Mouse (Mus musculus) erythroblast, adult 5-6 weeks (primary cell): ENCODE results near the gene Sik3. TPM values are rescaled to one million over a fixed set of nuclear protein-coding genes. Genes with fewer than 3 reads are reported as not detected.

Experiments used
- ATAC-seq: replicated peaks from 2 replicates; pipeline ENCODE4 v1.8.0; 2016; ENCODE audit warnings: moderate number of reproducible peaks, mild to moderate bottlenecking, moderate TSS enrichment, inconsistent platforms; ENCODE audit not compliant: poor library complexity, low FRiP score, severe bottlenecking
- total RNA-seq, 2 experiments: library from RNA; stranded (forward) in 1 of 2; stranded (reverse) in 1 of 2; fragments of 150-400 nt in 1 of 2; fragments of 200-764, 138-1000 nt in 1 of 2; gene quantifications; 2 replicates each; pipeline versions ENCODE4 v1.2.3 to v1.2.4; 2015 to 2017; ENCODE audit warnings: low replicate concordance in 2 of 2

The Sik3 gene
- total RNA-seq, 2 experiments from 2014 or later, result 2.5 to 9.4 TPM

DNA sequence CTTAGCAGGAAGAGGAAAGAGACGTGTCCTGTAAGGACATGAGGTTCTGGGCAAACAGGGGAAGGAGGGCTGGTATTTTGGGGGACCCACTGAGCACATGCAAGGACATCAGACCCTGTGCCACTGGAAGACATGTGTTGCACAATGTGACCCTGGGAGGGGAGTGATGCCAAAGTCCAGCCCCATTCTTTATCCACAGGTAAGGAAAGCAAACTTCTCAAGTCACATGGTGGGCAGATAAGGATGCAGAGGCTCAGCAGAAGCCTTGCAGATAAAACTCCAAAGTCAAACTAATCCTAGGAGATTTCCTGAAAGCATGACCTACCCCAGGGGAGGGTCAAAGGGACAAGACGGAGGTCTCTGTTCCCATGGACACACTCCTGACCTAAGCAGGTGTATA lies 229.2 kb downstream of the Sik3 start:
- no peak for ATAC-seq

DNA sequence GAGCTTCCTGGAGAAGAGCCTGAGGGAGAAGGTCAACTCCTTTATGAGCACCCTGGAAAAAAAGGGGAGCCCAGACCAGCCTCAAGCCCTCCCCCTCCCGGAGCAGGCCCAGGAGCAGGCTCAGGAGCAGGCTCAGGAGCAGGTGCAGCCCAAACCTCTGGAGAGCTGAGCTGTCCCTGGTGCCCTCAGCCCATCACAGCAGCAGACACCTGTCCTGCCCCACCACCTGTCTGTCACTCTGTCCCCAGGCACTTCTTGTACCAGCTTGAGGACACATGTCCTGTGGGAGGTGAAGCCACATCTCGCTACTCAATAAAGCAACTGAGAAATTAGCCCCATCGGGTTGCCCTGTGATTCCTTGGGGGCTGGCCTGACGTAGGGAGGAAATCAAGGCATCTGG lies 230.5 kb downstream of the Sik3 start:
- no peak for ATAC-seq

DNA sequence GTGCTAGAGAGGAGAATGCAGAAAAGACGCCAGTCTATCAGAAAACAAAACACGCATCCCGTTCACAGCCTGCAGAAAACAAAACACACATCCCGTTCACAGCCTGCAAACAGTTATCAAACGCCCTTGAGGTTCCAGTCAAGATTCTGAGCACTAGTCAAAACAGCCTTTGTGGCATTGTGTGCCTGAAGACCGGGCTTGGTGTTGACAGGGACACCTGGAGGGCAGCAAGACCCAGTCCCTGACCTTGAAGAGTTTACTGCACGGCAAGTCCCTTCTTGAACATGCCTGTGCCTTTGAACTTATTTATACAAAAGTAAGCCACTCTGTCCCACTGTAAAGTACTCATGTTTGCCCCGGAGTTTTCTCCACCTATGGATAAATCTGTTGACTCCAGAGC lies 231.0 kb downstream of the Sik3 start:
- ATAC-seq, result no peak

DNA sequence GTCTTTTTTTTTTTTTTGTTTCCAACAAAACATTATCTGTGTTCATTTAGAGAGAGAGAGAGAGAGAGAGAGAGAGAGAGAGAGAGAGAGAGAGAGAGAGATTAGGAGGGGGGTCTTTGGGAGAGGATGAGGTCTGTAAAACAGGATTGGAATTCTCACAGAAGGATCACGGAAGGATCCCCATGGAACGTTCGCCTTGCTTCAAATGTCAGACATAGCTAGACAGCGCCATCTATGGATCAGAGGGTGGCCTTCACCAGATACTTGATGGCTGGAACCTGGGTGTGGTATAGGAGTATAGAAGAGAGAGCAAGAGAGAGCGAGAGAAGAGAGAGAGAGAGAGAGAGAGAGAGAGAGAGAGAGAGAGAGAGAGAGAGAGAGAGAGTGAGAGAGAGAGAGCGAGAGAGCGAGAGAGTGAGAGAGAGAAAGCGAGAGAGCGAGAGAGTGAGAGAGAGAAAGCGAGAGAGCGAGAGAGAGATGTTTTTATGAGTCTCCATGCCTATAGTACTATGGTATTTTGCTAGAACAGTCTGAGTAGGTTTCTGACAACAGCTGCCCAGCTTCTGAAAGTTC lies 234.2 kb downstream of the Sik3 start:
- ATAC-seq, result no peak

DNA sequence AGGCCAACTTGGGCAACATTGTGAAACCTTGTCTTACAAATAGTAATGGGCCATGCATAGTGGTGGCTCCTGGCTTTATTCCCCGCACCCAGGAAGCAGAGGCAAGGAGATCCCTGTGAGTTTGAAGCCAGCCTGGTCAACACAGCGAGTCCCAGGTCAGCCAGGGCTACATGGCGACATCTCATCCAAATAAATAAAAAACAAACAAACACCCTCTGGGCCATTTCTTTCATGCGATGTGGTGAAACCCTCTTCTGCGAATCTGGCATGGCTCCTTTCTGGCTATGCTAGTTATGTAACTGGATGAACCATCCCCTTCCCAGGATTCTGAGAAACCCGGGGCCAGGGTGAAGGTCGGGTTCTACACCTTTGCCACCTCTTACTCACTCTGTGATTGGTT lies 243.6 kb downstream of the Sik3 start:
- no peak for ATAC-seq

DNA sequence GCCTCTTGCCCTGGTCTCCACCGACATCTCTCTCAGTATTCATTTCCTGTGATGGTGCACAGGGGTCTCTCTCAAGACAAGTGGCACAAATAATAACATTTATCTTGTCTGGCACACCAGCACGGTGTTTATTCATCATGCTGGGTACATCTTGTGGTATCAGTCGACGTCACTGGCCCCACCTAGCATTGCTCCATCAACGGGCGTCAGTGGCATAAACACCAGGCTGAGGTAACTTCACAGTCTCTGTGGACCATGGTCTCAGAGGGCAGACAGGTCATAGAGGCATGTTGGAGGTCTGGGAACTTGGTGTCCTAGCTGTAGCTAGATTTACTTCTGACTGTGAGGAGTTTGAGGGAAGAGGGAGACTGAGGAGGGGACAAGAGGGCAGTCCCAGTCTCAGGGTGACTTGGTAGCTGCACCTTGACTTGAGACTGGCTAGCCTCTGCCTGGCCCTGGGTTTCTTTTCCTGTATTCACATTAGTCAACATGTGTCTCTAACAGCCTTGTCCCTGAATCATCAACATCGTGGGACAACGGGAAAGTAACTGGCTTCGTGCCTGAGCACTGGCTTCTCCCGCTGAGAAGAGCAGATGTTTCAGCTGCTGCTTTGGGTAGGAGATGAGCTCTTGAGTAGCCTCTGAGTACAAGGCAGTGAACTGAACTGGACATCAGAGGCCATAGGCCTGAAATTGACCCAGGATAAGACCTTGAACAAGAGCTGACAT lies 244.2 kb downstream of the Sik3 start:
- no peak for ATAC-seq

DNA sequence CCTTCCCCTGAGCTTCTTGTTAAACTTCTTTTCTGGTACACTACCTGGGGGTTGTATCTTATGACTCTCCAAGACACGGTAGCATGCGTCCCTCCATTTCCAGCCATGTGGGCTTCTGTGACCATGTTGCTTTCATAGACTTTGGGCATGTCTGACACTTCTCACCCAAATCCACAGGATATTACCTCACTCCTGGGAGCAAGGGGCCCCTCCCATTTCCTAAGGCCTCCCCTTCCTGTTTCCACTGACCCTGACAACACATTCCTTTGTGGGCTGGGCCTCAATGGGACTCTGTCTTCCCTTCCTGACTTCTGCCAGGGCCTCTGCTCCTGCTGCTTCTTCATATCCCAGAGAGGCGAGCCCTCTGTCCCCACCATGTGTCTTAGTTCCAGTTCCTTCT lies 244.9 kb downstream of the Sik3 start:
- ATAC-seq, result no peak

DNA sequence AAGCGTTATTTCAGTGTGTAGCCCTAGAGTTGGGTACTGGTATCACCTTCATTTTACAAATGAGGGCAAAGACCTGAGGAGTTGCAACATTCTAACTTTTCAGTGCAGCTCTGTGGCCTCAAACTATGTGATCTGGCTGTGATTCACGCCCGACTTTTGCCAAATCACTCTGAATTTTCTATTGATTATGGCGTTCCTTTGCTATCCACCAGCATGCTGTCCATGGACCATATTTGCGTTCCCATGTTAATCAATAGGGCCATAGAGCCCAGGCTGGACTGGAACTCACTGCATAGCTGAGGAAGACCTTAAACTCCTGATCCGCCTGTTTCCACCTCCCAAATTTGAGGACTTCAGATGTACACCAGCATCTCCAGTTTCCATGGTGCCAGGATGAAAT lies 246.5 kb downstream of the Sik3 start:
- ATAC-seq, result no peak

DNA sequence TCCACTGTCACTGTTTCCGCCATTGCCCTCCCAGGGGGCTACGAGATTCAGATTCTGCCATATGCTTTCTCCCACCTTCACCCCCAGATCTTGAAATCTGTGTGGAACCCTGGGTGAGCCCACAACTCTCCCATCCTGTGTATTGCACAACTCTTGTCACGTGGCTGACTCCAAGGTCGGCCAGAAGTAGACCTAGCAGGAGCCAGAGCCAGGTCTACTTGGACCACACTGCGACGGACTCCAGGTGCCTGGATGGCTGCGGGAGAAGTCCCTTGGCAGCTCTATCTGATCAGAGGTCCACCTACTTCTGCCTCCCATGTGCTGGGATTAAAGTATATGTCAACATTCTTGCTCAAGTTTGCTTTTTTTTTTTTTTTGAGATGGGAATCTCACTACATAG lies 248.5 kb downstream of the Sik3 start:
- ATAC-seq, result no peak

DNA sequence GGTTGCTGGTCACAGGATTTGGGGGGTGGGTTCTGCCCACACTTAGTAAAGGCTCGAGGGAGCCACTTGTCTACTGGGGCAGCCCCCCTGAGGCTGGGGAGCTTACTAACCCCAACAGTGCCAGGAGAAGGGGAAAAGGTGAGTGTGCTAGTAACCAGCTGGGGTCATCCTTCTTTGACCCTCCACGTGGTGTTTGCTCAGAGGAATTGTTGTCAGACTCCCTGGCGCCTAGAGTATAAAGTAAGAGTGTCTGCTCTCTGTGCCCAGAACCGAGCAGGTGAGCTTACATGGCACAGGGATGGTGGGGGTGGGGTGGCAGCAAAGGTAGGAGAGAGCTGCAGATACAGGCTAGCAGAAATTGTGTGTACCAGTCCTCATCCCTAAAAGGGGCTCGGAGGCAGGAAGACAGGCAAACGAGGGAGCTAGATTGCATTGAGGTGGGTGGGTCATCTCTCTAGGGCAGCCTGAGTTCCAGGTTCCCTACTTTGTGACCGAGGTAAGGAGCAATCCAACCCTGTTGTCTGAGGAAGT lies 255.8 kb downstream of the Sik3 start, which contains the start of gene Apoa5:
Apoa5 (plus strand) TSS at position 291 of the 531 bp plus-strand sequence.
- ATAC-seq, result no peak

DNA sequence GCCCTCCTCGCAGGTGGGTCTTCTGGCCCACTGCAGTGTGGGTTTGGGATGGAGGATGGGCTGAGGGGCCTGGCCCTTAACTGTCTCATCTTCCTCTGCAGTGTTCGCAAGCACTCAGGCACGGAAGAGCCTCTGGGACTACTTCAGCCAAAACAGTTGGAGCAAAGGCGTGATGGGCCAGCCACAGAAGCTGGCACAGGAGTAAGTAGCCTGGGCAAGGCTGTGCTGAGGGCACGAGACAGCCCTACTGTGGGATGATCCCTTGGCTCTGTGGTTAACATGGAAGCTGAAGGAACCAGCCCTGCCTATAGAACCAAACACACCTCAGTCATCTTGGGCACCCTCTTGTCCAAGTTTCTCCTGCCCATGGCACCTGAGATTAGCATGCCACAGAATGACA lies 256.5 kb downstream of the Sik3 start:
- no peak for ATAC-seq

DNA sequence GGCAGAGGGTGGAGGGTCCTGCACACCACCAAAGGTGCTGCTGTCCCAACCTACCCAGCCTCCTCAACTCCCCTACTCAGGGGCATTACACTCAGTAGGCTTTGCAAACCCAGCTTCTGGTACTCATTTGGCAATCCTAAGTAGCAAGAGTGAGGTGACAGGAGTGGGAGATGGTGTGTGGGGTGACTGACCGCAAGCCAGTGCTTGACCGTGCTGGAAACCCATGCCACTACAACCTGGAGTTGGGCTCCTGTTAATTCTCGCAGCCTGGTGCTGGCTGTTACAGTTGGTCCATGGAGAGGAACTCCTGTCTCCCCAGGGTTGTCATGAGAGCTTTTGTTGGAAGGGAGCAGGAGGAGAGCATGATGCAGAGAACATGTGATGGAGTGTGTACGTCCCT lies 258.2 kb downstream of the Sik3 start:
- no peak for ATAC-seq

DNA sequence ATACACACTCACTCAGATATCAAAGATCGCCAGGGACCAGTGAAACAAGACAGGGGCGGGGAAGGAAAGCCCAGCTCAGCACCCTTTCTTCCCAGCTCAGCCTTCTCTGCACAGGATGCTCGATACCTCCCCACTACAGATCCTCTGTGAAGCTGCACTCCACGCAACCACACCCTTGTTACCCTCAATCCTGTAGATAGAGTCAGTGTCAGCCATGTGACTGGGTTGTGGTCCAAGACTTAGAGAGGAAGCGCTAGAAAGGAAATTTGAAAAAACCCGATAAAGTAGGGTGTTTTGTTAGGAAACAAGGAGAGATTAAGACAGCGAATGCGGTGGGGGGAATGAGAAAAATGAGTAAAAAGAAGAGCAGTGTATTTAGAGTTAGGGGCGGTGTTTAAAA lies 259.4 kb downstream of the Sik3 start:
- 0 out of 2 replicates have a peak, but pooled peaks have one; percentile 20 for ATAC-seq

DNA sequence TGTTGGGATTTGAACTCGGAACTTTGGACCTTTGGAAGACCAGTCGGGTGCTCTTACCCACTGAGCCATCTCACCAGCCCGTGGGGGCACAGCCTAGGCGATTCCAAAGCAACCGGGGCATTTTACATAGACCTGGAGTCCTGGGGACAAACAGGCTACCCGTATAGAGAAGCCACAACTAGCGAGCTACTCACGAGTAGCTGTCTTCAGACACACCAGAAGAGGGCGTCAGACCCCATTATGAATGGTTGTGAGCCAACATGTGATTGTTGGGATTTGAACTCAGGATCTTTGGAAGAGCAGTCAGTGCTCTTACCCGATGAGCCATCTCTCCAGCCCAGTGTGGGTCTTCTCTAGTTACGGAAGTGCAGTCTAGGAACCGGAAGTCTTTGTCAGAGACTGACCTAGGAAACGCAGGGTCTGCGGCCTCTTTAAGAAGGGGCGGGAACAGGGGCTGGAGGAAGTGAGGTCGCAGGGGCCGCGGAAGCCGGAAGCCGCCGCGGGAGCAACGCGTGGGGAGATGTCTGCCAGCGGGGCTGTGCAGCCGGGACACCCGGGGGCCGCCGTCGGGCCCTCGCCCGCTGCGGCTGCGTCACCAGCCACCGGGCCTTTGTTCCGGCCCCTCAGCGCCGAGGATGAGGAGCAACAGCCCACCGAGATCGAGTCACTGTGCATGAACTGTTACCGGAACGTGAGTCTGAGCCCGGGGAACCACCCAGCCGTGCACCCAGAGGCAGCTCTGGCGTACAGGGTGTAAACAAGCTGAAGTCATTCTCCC lies 260.2 kb downstream of the Sik3 start, which contains the start of gene Zpr1:
Zpr1 (plus strand) TSS at position 388 of the 778 bp plus-strand sequence.
- peak; percentile 83 for ATAC-seq

Other genes starting within 250 kb of the Sik3 start
- 27.3 and 34.7 TPM in 2 replicates for gene Cep164, start 184.1 kb upstream of the Sik3 start, total RNA-seq (2015; ENCODE audit: low replicate concordance)
- gene Cep164, start 184.1 kb upstream of the Sik3 start, total RNA-seq (2017; ENCODE audit: low replicate concordance), result 52.8 and 68.6 TPM in 2 replicates
- gene Bace1, start 174.2 kb upstream of the Sik3 start, total RNA-seq (2015; ENCODE audit: low replicate concordance), result 1.0 and 25.7 TPM in 2 replicates
- 2.5 and 14.2 TPM in 2 replicates for gene Bace1, start 174.2 kb upstream of the Sik3 start, total RNA-seq (2017; ENCODE audit: low replicate concordance)
- gene Pcsk7, start 106.3 kb upstream of the Sik3 start, total RNA-seq (2015; ENCODE audit: low replicate concordance), result 5.9 and 9.6 TPM in 2 replicates
- 8.6 and 11.8 TPM in 2 replicates for gene Pcsk7, start 106.3 kb upstream of the Sik3 start, total RNA-seq (2017; ENCODE audit: low replicate concordance)
- gene Rnf214, start 105.9 kb upstream of the Sik3 start, total RNA-seq (2015; ENCODE audit: low replicate concordance), result 7.3 and 17.3 TPM in 2 replicates
- gene Rnf214, start 105.9 kb upstream of the Sik3 start, total RNA-seq (2017; ENCODE audit: low replicate concordance), result 17.3 and 22.4 TPM in 2 replicates
- gene Tagln, start 76.8 kb upstream of the Sik3 start, total RNA-seq (2015; ENCODE audit: low replicate concordance), result 1.5 TPM in 1 of 2 replicates, not detected in the other
- gene Tagln, start 76.8 kb upstream of the Sik3 start, total RNA-seq (2017; ENCODE audit: low replicate concordance), result 3.1 TPM in 1 of 2 replicates, not detected in the other
- 57.8 and 62.9 TPM in 2 replicates for gene Sidt2, start 57.6 kb upstream of the Sik3 start, total RNA-seq (2015; ENCODE audit: low replicate concordance)
- gene Sidt2, start 57.6 kb upstream of the Sik3 start, total RNA-seq (2017; ENCODE audit: low replicate concordance), result 111 and 174 TPM in 2 replicates
- 9.4 and 14.2 TPM in 2 replicates for gene Pafah1b2, start 130 bp upstream of the Sik3 start, total RNA-seq (2015; ENCODE audit: low replicate concordance)
- gene Pafah1b2, start 130 bp upstream of the Sik3 start, total RNA-seq (2017; ENCODE audit: low replicate concordance), result 25.8 and 35.8 TPM in 2 replicates
- gene Apoa1, start 215.8 kb downstream of the Sik3 start, total RNA-seq (2015; ENCODE audit: low replicate concordance), result not detected in 2 replicates
- not detected in 2 replicates for gene Apoa1, start 215.8 kb downstream of the Sik3 start, total RNA-seq (2017; ENCODE audit: low replicate concordance)
- not detected in 2 replicates for gene Apoc3, start 222.8 kb downstream of the Sik3 start, total RNA-seq (2015; ENCODE audit: low replicate concordance)
- gene Apoc3, start 222.8 kb downstream of the Sik3 start, total RNA-seq (2017; ENCODE audit: low replicate concordance), result not detected in 2 replicates
- gene Apoa4, start 227.9 kb downstream of the Sik3 start, total RNA-seq (2015; ENCODE audit: low replicate concordance), result not detected in 2 replicates
- gene Apoa4, start 227.9 kb downstream of the Sik3 start, total RNA-seq (2017; ENCODE audit: low replicate concordance), result not detected in 2 replicates